Mouse (Mus musculus) bone marrow, adult 2 months (tissue): ENCODE measurements around the gene Olfr46.
"Not testable (repeated sequence)": the region's sequence is repeated elsewhere in the genome, so short reads cannot be mapped to it uniquely, and the experiment has no call there.

Experiments used
- CTCF ChIP-seq: fragments of 200-500 bp; IDR thresholded peaks from 2 replicates; pipeline ENCODE4 v1.5.1; 2011; ENCODE audit warnings: low read length, control low read depth; ENCODE audit not compliant: control insufficient read depth, insufficient read depth
- POLR2A ChIP-seq: fragments of 200-500 bp; IDR thresholded peaks from 2 replicates; pipeline ENCODE4 v1.6.1; 2011; ENCODE audit warnings: low read depth, mild to moderate bottlenecking, control low read depth, low read length, borderline replicate concordance; ENCODE audit not compliant: control insufficient read depth

DNA sequence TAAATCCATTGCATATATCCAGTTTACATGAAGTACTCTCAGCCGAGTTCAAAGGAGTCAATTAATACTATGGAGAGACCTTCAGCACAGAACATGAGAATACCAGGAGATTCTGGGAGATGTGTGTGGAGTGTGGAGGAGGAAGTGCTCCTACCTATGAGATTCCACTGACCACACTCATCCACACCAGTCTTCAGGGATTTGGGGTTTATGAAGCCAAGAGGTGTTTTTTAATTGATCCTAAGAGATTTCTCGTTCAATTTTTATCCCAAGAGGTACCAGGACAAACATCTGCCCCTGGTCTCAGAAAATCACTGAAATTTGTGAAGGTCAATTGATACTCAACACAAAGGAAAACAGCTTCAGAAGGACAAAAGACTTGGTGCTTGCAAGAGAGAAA is at the start of gene Olfr46:
- not testable (repeated sequence) for TF ChIP-seq CTCF, POLR2A
